Mouse (Mus musculus): ENCODE results near the gene Hist1h4i.
A peak's percentile ranks its signal among the peaks of the same experiment; 100 is the strongest.
"Not testable (repeated sequence)": the region's sequence is repeated elsewhere in the genome, so short reads cannot be mapped to it uniquely, and the experiment has no call there.

Gene Hist1h4i

GRCm38 (mm10) chr13:22041142-22041536 is at the start of gene Hist1h4i:
Gene Hist1h4i, minus strand, starts transcription at chr13:22041362.
- peak; percentile 96 to 97 for DNase-seq (ENCODE audit: low spot score in 2 of 2)

GRCm38 (mm10) chr13:22084140-22084539 is 43.0 kb upstream of the Hist1h4i start, which contains the start of gene Vmn1r188:
Gene Vmn1r188, plus strand, starts transcription at chr13:22084440.
- not testable (repeated sequence) for DNase-seq (ENCODE audit: low spot score in 2 of 2)

GRCm38 (mm10) chr13:22063468-22063867 is 22.3 kb upstream of the Hist1h4i start:
- DNase-seq (ENCODE audit: low spot score in 2 of 2), result no peak

- DNase-seq (ENCODE audit: low spot score in 2 of 2), result no peak
Measured at GRCm38 (mm10) chr13:22061422-22061821, 20.3 kb upstream of the Hist1h4i start.

- DNase-seq (ENCODE audit: low spot score in 2 of 2), result no peak
Measured at GRCm38 (mm10) chr13:22053754-22054153, 12.6 kb upstream of the Hist1h4i start.

GRCm38 (mm10) chr13:22051523-22051859 is 10.3 kb upstream of the Hist1h4i start:
- no peak for DNase-seq (ENCODE audit: low spot score in 2 of 2)

GRCm38 (mm10) chr13:22050591-22051522 is 9.7 kb upstream of the Hist1h4i start:
- DNase-seq (ENCODE audit: low spot score in 2 of 2), result peak; percentile 92 to 93

GRCm38 (mm10) chr13:22049737-22050440 is 8.7 kb upstream of the Hist1h4i start:
- peak in 1 of 2 experiments; percentile 23 for DNase-seq (ENCODE audit: low spot score in 2 of 2)

GRCm38 (mm10) chr13:22049041-22049440 is 7.9 kb upstream of the Hist1h4i start:
- DNase-seq (ENCODE audit: low spot score in 2 of 2), result no peak

- no peak for DNase-seq (ENCODE audit: low spot score in 2 of 2)
Measured at GRCm38 (mm10) chr13:22045311-22045710, 4.1 kb upstream of the Hist1h4i start.

GRCm38 (mm10) chr13:22044432-22045155 is 3.4 kb upstream of the Hist1h4i start:
- DNase-seq (ENCODE audit: low spot score in 2 of 2), result no peak

- DNase-seq (ENCODE audit: low spot score in 2 of 2), result peak in 1 of 2 experiments; percentile 63
Measured at GRCm38 (mm10) chr13:22043503-22044431, 2.6 kb upstream of the Hist1h4i start.

- DNase-seq (ENCODE audit: low spot score in 2 of 2), result peak; percentile 89 to 95
Measured at GRCm38 (mm10) chr13:22042568-22043502, 1.7 kb upstream of the Hist1h4i start, which contains the start of the genes Hist1h2ag and Hist1h2bj. Gene Hist1h2ag, minus strand, starts transcription at chr13:22042944. Gene Hist1h2bj, plus strand, starts transcription at chr13:22043214.

- DNase-seq (ENCODE audit: low spot score in 2 of 2), result no peak
Measured at GRCm38 (mm10) chr13:22041651-22042567, 747 bp upstream of the Hist1h4i start.

GRCm38 (mm10) chr13:22040464-22041141 is 559 bp downstream of the Hist1h4i start:
- no peak for DNase-seq (ENCODE audit: low spot score in 2 of 2)

GRCm38 (mm10) chr13:22039951-22040463 is 1.2 kb downstream of the Hist1h4i start:
- no peak for DNase-seq (ENCODE audit: low spot score in 2 of 2)

- DNase-seq (ENCODE audit: low spot score in 2 of 2), result no peak
Measured at GRCm38 (mm10) chr13:22039364-22039763, 1.8 kb downstream of the Hist1h4i start.

- DNase-seq (ENCODE audit: low spot score in 2 of 2), result no peak
Measured at GRCm38 (mm10) chr13:22037415-22037814, 3.7 kb downstream of the Hist1h4i start.

Data from spleen, postnatal 36 days (tissue).